Mouse (Mus musculus): Measurements from ENCODE around the gene Rai1. TPM values are rescaled to one million over a fixed set of nuclear protein-coding genes. Genes with fewer than 3 reads are reported as not detected.

The Rai1 gene
- polyA plus RNA-seq, 1 experiment from 2014 or later: 23.9 TPM

DNA sequence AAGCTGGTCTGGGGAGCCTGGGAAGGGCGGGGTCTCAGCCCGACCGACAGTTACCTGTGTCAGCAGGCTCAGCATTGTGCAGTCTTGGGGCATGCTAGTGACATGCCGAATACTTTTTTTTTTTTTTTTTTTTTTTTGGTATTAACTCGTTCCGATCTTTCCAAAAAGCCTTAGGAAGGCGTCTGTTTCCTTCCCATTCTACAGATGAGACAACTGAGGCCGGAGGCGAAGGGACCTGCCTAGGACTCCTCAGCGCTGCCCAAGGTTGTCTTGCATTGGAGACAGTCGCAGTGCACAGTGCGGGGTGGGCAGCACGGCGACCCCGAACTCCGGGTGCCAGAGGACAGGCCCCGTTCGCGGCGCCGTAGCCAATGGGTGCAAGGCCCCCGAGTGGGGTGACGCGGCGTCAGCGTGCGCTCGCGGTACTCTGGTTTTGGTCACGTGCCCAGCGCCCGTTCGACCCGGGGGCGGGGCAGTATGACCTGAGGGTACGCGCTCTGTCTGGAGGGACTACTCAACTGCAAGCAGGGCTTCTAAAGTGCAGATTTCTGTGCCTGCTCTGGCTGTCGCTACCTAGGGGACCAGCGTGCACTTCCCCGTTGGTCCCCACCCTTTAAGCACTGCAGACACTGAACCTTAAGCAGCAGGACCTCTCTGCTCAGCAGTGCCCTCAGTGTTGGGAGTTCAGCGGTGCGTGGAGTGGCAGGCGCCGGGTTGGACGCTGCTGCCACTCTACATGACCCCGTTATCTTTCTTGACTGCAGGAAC is 117.8 kb downstream of the Rai1 start, which contains the start of gene Srebf1:
Srebf1 (minus strand) TSS at position 113 of the 768 bp plus-strand sequence.
- Histone ChIP-seq H3K4me2 (ENCODE audit: low read depth, low read length) (peak within 1 kb of the TSS; percentile 77), H3K27ac (replicated peaks; ENCODE audit: low read depth, low read length) (peak within 1 kb of the TSS; percentile 55), H3K4me1 (ENCODE audit: control insufficient read depth, insufficient read depth, low read length) (peaks cover 27% of the 10 kb centered on the region), H3K36me3 (ENCODE audit: control insufficient read depth, insufficient read depth, low read length) (peaks cover 11% of the 10 kb centered on the region; the same call in 1 of the 2 replicates), H3K27me3 (replicated peaks; ENCODE audit: control insufficient read depth, insufficient read depth, low read length) (no peaks in the 10 kb centered on the region), H3K9me3 (ENCODE audit: control insufficient read depth, low read length) (no peaks in the 10 kb centered on the region), H3K9ac (ENCODE audit: low read depth, low read length) (peak within 1 kb of the TSS; percentile 61), H3K4me3 (ENCODE audit: low read depth, low read length) (peak within 1 kb of the TSS; percentile 40)
- DNase-seq (ENCODE audit: low spot score) (peak; percentile 83), ATAC-seq (ENCODE audit: low read depth) (peak; percentile 73)
- WGBS: 5% methylated on average over 46 of the region's 46 CpGs

DNA sequence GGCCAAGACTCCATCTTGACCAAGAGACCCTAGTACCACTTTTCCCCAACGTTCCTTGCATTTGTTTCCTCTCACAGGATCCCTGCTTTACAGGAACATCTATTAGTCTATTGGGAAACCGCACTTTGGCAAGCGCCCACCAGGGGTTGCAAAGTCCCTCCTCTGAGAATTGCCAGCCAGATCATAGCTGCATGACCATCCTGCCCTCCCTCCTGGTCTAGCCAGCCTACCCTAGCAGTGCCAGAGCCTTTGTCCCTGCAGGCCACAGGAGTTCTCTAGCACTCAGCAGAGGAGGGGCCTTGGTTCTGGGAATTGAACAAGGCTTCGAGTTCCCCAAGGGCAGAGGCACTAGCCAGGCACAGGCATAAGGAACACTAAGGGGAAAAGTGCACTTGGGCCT is 119.9 kb downstream of the Rai1 start:
- H3K36me3 ChIP-seq (ENCODE audit: control insufficient read depth, insufficient read depth, low read length): peaks cover 5% of the 10 kb centered on the region; the same call in 1 of the 2 replicates
- no peaks in the 10 kb centered on the region for H3K9me3 ChIP-seq (ENCODE audit: control insufficient read depth, low read length)
- DNase-seq (ENCODE audit: low spot score) (no peak), ATAC-seq (ENCODE audit: low read depth) (no peak)
- no peak overlapping the region for H3K4me2 ChIP-seq (ENCODE audit: low read depth, low read length)
- no peak overlapping the region for H3K9ac ChIP-seq (ENCODE audit: low read depth, low read length)
- no peaks in the 10 kb centered on the region for H3K27me3 ChIP-seq (replicated peaks; ENCODE audit: control insufficient read depth, insufficient read depth, low read length)
- no peak overlapping the region for H3K4me3 ChIP-seq (ENCODE audit: low read depth, low read length)
- H3K27ac ChIP-seq (replicated peaks; ENCODE audit: low read depth, low read length): no peak overlapping the region
- peaks cover 21% of the 10 kb centered on the region for H3K4me1 ChIP-seq (ENCODE audit: control insufficient read depth, insufficient read depth, low read length)
- WGBS: 53% methylated on average over 4 of the region's 4 CpGs

DNA sequence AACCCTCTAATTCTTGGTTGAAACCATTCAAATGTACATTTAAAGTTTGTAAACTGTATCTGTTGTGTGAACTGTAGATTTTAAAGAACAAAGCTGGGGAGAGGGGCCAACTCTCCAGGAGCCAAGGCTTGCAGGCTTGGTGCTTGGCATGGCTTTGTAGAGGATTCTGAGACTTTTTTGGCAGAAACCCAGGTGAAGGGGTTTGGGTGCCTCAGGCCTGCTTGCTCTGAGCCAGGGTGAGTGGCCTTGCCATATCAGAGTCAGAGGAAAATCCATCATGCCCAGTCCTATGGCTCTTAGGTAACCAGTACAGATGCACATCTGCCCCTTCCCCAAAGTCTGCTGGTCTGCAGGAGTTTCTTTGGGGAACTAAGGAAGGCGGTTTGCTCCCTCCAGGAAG is 121.1 kb downstream of the Rai1 start:
- 61% methylated on average over 1 of the region's 1 CpGs for WGBS
- Histone ChIP-seq H3K27me3 (replicated peaks; ENCODE audit: control insufficient read depth, insufficient read depth, low read length) (no peaks in the 10 kb centered on the region), H3K4me3 (ENCODE audit: low read depth, low read length) (no peak overlapping the region), H3K9me3 (ENCODE audit: control insufficient read depth, low read length) (no peaks in the 10 kb centered on the region), H3K4me2 (ENCODE audit: low read depth, low read length) (no peak overlapping the region), H3K27ac (replicated peaks; ENCODE audit: low read depth, low read length) (no peak overlapping the region), H3K9ac (ENCODE audit: low read depth, low read length) (no peak overlapping the region), H3K4me1 (ENCODE audit: control insufficient read depth, insufficient read depth, low read length) (peaks cover 16% of the 10 kb centered on the region), H3K36me3 (ENCODE audit: control insufficient read depth, insufficient read depth, low read length) (peaks cover 5% of the 10 kb centered on the region; the same call in 1 of the 2 replicates)
- ATAC-seq (ENCODE audit: low read depth) (no peak), DNase-seq (ENCODE audit: low spot score) (no peak)

DNA sequence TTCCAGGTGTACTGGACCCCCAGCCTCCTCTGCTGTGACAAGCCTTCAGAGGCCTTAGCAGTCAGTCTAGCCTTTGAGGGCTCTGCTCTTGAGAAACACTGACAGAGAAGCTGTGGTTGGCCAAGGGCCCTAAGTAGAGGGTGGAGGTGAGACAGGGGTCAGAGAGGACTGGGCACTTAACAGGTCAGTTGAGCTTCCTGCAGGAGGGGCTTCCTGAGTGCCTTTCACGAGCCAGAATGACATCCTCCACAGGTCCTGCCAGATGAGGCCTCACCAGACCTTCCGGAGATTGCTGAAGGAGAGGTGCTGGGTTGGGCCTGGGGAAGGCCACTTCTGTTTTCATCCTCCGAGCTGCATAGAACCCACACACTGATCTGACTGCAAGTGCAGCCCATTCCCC is 123.7 kb downstream of the Rai1 start:
- Histone ChIP-seq H3K4me2 (ENCODE audit: low read depth, low read length) (no peak overlapping the region), H3K4me3 (ENCODE audit: low read depth, low read length) (no peak overlapping the region), H3K4me1 (ENCODE audit: control insufficient read depth, insufficient read depth, low read length) (peaks cover 4% of the 10 kb centered on the region; the same call in 1 of the 2 replicates), H3K9ac (ENCODE audit: low read depth, low read length) (no peak overlapping the region), H3K27me3 (replicated peaks; ENCODE audit: control insufficient read depth, insufficient read depth, low read length) (no peaks in the 10 kb centered on the region), H3K27ac (replicated peaks; ENCODE audit: low read depth, low read length) (no peak overlapping the region), H3K9me3 (ENCODE audit: control insufficient read depth, low read length) (no peaks in the 10 kb centered on the region), H3K36me3 (ENCODE audit: control insufficient read depth, insufficient read depth, low read length) (peaks cover 5% of the 10 kb centered on the region; the same call in 1 of the 2 replicates)
- DNase-seq (ENCODE audit: low spot score) (no peak), ATAC-seq (ENCODE audit: low read depth) (no peak)
- 59% methylated on average over 3 of the region's 3 CpGs for WGBS

DNA sequence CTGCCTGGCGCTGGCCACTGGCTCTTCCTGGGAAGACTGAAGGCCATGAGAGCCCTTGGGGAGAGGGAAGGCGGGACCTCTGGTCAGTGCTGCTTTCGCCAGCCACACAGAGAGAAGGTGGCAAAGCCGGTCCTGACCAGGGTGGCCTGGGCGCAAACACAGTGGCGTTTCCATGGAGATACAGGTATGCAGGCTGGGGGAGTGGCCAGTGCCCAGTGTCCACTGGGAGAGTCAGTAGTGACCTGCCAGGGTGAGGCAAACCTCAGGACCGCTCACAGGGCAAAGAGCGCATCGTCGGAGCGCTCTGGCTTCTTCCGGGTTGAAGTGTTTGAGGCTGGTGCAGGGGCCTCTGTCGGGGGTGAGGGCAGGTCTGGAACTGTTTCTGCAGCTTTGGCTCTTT is 125.0 kb downstream of the Rai1 start:
- H3K27ac ChIP-seq (replicated peaks; ENCODE audit: low read depth, low read length): no peak overlapping the region
- WGBS: 73% methylated on average over 13 of the region's 13 CpGs
- no peaks in the 10 kb centered on the region for H3K9me3 ChIP-seq (ENCODE audit: control insufficient read depth, low read length)
- H3K4me3 ChIP-seq (ENCODE audit: low read depth, low read length): no peak overlapping the region
- H3K4me2 ChIP-seq (ENCODE audit: low read depth, low read length): no peak overlapping the region
- no peak overlapping the region for H3K9ac ChIP-seq (ENCODE audit: low read depth, low read length)
- H3K4me1 ChIP-seq (ENCODE audit: control insufficient read depth, insufficient read depth, low read length): peaks cover 4% of the 10 kb centered on the region; the same call in 1 of the 2 replicates
- H3K27me3 ChIP-seq (replicated peaks; ENCODE audit: control insufficient read depth, insufficient read depth, low read length): no peaks in the 10 kb centered on the region
- peaks cover 5% of the 10 kb centered on the region; the same call in 1 of the 2 replicates for H3K36me3 ChIP-seq (ENCODE audit: control insufficient read depth, insufficient read depth, low read length)
- no peak for ATAC-seq (ENCODE audit: low read depth)
- no peak for DNase-seq (ENCODE audit: low spot score)

DNA sequence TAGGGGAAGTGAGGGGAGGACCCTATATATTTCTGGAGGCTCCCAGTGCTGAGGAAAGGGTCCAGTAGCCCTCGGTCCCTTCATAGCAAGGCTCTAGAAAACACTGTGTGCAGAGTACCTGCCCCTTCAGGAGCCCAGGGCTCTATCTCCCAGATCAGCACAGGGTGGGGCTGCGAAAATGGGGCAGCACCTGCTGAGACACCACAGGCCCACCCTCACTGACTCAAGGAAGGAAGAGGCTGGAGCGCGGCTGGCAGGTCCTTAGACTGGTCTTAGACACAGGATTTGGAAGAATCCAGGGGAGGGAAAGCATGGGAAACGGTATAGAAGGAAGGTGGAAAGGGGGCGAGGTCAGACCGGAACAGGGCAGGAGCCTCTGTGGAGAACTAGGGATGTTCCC is 125.7 kb downstream of the Rai1 start:
- ATAC-seq (ENCODE audit: low read depth) (no peak), DNase-seq (ENCODE audit: low spot score) (no peak)
- Histone ChIP-seq H3K36me3 (ENCODE audit: control insufficient read depth, insufficient read depth, low read length) (peaks cover 5% of the 10 kb centered on the region; the same call in 1 of the 2 replicates), H3K4me1 (ENCODE audit: control insufficient read depth, insufficient read depth, low read length) (peaks cover 4% of the 10 kb centered on the region; the same call in 1 of the 2 replicates), H3K27ac (replicated peaks; ENCODE audit: low read depth, low read length) (no peak overlapping the region), H3K4me3 (ENCODE audit: low read depth, low read length) (no peak overlapping the region), H3K9ac (ENCODE audit: low read depth, low read length) (no peak overlapping the region), H3K4me2 (ENCODE audit: low read depth, low read length) (no peak overlapping the region), H3K9me3 (ENCODE audit: control insufficient read depth, low read length) (no peaks in the 10 kb centered on the region), H3K27me3 (replicated peaks; ENCODE audit: control insufficient read depth, insufficient read depth, low read length) (no peaks in the 10 kb centered on the region)
- WGBS: 85% methylated on average over 7 of the region's 7 CpGs

DNA sequence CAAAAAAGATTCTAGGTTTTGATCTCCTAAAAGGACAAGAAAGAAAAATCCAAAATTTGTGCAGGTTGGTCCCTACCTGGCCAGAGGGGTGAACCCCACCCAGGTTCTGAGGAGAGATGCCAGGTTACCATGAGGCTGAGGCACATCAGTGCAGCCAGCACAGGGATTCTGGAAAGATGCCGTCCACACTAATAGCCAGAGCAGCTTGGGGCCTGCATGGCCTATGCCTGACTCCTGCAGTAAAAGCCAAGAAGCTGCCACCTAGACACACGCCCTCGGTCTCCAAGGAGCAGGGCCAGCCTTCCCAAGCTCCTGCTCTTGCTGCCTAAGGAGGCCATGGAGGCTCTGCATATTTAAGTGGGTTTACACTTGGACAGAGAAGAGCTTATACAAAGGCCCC is 126.5 kb downstream of the Rai1 start:
- Histone ChIP-seq H3K27ac (replicated peaks; ENCODE audit: low read depth, low read length) (no peak overlapping the region), H3K27me3 (replicated peaks; ENCODE audit: control insufficient read depth, insufficient read depth, low read length) (no peaks in the 10 kb centered on the region), H3K9me3 (ENCODE audit: control insufficient read depth, low read length) (no peaks in the 10 kb centered on the region), H3K4me2 (ENCODE audit: low read depth, low read length) (no peak overlapping the region), H3K9ac (ENCODE audit: low read depth, low read length) (no peak overlapping the region), H3K36me3 (ENCODE audit: control insufficient read depth, insufficient read depth, low read length) (peaks cover 5% of the 10 kb centered on the region; the same call in 1 of the 2 replicates), H3K4me3 (ENCODE audit: low read depth, low read length) (no peak overlapping the region), H3K4me1 (ENCODE audit: control insufficient read depth, insufficient read depth, low read length) (no peaks in the 10 kb centered on the region)
- 73% methylated on average over 3 of the region's 3 CpGs for WGBS
- ATAC-seq (ENCODE audit: low read depth): no peak
- DNase-seq (ENCODE audit: low spot score): no peak

DNA sequence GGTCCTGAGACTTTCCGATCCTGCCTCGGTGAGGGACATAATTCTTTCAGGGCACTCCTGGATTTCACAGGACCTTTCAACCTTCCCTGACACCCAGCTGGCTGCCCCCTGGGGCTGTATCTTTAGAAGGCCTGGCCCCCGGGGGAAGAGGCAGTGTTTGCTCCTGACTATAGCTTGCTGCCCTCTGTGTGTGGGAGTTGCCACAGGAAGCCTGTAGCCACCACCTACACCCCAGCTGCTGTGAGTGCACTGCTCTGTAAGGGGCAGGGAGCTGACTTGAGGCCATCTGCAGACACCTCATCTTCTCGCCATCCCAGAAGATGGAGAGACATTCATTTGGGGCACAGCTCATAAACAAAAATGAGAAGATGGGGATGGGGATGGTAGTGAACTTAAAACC is 127.1 kb downstream of the Rai1 start:
- no peaks in the 10 kb centered on the region for H3K9me3 ChIP-seq (ENCODE audit: control insufficient read depth, low read length)
- H3K27me3 ChIP-seq (replicated peaks; ENCODE audit: control insufficient read depth, insufficient read depth, low read length): no peaks in the 10 kb centered on the region
- H3K9ac ChIP-seq (ENCODE audit: low read depth, low read length): no peak overlapping the region
- H3K4me2 ChIP-seq (ENCODE audit: low read depth, low read length): no peak overlapping the region
- peaks cover 8% of the 10 kb centered on the region; the same call in 1 of the 2 replicates for H3K36me3 ChIP-seq (ENCODE audit: control insufficient read depth, insufficient read depth, low read length)
- no peak overlapping the region for H3K4me3 ChIP-seq (ENCODE audit: low read depth, low read length)
- H3K4me1 ChIP-seq (ENCODE audit: control insufficient read depth, insufficient read depth, low read length): no peaks in the 10 kb centered on the region
- ATAC-seq (ENCODE audit: low read depth) (no peak), DNase-seq (ENCODE audit: low spot score) (no peak)
- WGBS: 41% methylated on average over 4 of the region's 4 CpGs
- no peak overlapping the region for H3K27ac ChIP-seq (replicated peaks; ENCODE audit: low read depth, low read length)
